Mouse (Mus musculus) heart, embryonic 15.5 days (tissue): ENCODE data around the gene Sae1. TPM values are rescaled to one million over a fixed set of nuclear protein-coding genes. Genes with fewer than 3 reads are reported as not detected.

Experiments used
- ATAC-seq: fragments of 200-750 bp; cut with Nextera tagmentation; replicated peaks from 2 replicates; pipeline ENCODE4 v1.8.0; 2017; ENCODE audit warnings: low read depth, moderate TSS enrichment; ENCODE audit not compliant: insufficient number of reproducible peaks, insufficient read depth, low FRiP score
- H3K27ac ChIP-seq: fragments of 300-500 bp; sonication (generic); 2 replicates; pipeline ENCODE4 v1.5.1; 2015; ENCODE audit warnings: mild to moderate bottlenecking, inconsistent platforms
- H3K27me3 ChIP-seq: fragments of 300-500 bp; sonication (generic); 2 replicates; pipeline ENCODE4 v1.6.1; 2015; ENCODE audit warnings: inconsistent platforms
- H3K36me3 ChIP-seq: fragments of 300-500 bp; sonication (generic); 2 replicates; pipeline ENCODE4 v1.6.1; 2015; ENCODE audit warnings: mild to moderate bottlenecking, inconsistent platforms
- H3K4me1 ChIP-seq: fragments of 300-500 bp; sonication (generic); replicated peaks from 2 replicates; pipeline ENCODE4 v1.6.1; 2015; ENCODE audit warnings: inconsistent platforms
- H3K4me2 ChIP-seq: fragments of 300-500 bp; sonication (generic); 2 replicates; pipeline ENCODE4 v1.6.1; 2015; ENCODE audit warnings: inconsistent platforms, mild to moderate bottlenecking, moderate library complexity
- H3K4me3 ChIP-seq: fragments of 300-500 bp; sonication (generic); 2 replicates; pipeline ENCODE4 v1.5.1; 2015; ENCODE audit warnings: mild to moderate bottlenecking, inconsistent platforms
- H3K9ac ChIP-seq: fragments of 300-500 bp; sonication (generic); 2 replicates; pipeline ENCODE4 v1.6.1; 2015; ENCODE audit warnings: mild to moderate bottlenecking, inconsistent platforms
- H3K9me3 ChIP-seq: fragments of 300-500 bp; sonication (generic); replicated peaks from 2 replicates; pipeline ENCODE4 v1.6.1; 2016; ENCODE audit warnings: inconsistent platforms
- WGBS: fragments of 180-500 bp; shearing (Covaris S2); methylation state at CpG from one replicate; pipeline ENCODE4 v1.1.7; 2015; ENCODE audit warnings: mixed read lengths; 5-methylcytosine and 5-hydroxymethylcytosine counted together
- polyA plus RNA-seq: library from polyadenylated mRNA; unstranded; fragments of >200 nt; fragmentation: Nextera tagmentation; extraction: Ambion mirVana; gene quantifications from 2 replicates; pipeline ENCODE4 v1.2.1, GENCODE M21; 2015

Gene Sae1
- polyA plus RNA-seq, 1 experiment from 2014 or later = 187 TPM

DNA sequence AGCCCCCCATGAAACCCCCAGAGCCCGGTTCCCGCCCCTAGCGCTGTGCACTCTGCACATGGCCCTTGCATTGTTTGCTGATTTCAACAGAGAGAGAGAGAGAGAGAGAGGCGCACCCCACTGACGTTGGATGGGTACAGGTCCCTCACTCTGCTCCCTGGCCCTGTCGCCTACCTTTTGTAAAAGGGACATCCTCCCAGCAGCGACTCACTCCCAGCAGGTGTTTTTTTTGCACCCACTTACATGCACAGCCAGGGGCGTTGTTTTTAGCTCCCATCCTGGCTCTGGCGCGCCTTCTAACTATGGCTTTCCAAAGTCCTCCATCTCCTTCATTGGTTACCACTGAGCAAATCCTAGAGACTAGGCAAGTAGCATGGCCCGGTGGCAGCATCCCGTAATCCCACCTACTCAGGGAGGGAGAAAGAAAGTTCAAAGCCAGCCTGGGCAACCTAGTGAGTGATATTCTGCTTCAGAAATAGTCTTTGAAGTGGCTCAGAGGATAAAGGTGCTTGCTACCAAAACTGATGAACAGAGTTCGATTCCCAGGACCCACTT is 73.3 kb downstream of the Sae1 start:
- Histone ChIP-seq H3K4me3 (peak overlapping the region; percentile 95), H3K4me1 (peaks cover 52% of the 10 kb centered on the region), H3K27ac (peak overlapping the region; percentile 99), H3K27me3 (no peaks in the 10 kb centered on the region), H3K9ac (peak overlapping the region; percentile 97), H3K36me3 (peaks cover 10% of the 10 kb centered on the region; the same call in 1 of the 2 replicates), H3K4me2 (peak overlapping the region; percentile 87), H3K9me3 (no peaks in the 10 kb centered on the region)
- WGBS = 11% methylated on average over 13 of the region's 13 CpGs
- ATAC-seq = 0 out of 2 replicates have a peak, but pooled peaks have one; percentile 0

DNA sequence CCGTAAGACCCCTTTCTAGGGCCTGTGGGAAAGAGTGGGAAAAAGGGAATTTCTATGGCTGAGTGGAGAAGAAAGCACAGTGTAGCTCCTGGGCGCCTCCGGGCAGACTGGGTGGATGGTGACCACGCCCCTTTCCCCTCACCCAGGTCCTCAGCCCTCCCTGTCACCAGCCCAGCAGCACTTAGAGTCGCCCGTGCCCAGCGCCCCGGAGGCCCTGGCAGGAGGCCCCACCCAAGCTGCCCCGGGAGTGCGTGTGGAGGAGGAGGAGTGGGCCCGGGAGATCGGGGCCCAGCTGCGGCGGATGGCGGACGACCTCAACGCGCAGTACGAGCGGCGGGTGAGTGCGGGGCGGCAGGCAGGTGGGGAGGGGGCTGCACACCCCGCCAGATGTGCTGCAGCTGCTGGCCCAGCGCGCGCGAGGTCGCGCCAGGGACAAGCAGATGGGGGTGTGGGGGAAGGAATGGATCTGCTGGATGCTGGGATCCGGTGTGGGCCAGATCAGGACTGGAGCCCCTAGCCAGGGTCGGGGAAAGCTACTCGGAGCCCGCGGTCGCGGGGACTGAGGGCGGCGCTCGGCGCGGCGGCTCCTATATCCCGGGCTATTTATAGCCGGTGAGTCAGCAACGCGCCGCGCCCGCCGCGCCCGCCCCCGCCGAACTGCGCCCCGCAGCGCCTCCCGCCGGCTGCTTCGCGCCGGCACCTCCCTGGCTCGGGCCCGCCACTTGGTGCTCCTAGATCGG is 74.0 kb downstream of the Sae1 start:
- WGBS = under 1% methylated on average over 57 of the region's 66 CpGs
- Histone ChIP-seq H3K4me2 (peak overlapping the region; percentile 87), H3K4me1 (peaks cover 58% of the 10 kb centered on the region), H3K4me3 (peak overlapping the region; percentile 95), H3K9ac (peak overlapping the region; percentile 97), H3K9me3 (no peaks in the 10 kb centered on the region), H3K27ac (peak overlapping the region; percentile 99), H3K36me3 (peaks cover 10% of the 10 kb centered on the region; the same call in 1 of the 2 replicates), H3K27me3 (no peaks in the 10 kb centered on the region)
- ATAC-seq = peak; percentile 64

DNA sequence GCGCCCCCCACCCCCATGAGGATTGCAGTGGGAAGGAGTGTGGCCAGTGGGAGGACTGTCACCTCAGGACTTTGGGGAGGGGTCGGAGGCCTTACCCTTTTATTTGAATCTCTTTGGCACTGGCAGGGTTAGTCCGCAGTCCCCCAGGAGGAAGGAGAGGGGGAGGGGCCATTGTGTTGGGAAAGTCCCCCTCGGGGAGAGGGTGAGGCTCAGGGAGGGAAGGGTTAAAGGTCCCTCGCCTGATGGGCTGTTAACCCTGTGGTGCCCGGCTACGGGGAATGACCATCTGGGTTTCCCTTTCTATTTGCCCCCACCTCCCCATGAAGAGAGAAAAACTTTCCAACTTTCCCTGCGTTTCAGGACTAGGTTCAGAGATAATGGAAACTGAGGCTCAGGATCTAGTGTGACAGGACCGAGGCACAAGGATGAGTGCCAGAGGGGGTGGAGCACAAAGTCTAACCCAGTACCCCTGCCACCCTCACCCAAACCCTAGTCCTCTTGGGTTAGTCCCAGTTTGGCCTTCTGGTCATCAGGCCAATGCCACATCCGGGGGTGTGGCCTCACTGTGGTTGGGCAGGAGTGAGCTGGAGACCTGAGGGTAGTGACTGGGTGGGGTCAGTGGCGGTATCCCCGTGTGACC is 74.8 kb downstream of the Sae1 start:
- Histone ChIP-seq H3K9ac (peak overlapping the region; percentile 97), H3K36me3 (peaks cover 10% of the 10 kb centered on the region; the same call in 1 of the 2 replicates), H3K27ac (peak overlapping the region; percentile 99), H3K4me2 (peak overlapping the region; percentile 87), H3K27me3 (no peaks in the 10 kb centered on the region), H3K4me3 (peak overlapping the region; percentile 95), H3K4me1 (peaks cover 63% of the 10 kb centered on the region), H3K9me3 (no peaks in the 10 kb centered on the region)
- peak; percentile 11; the same call in 1 of the 2 replicates for ATAC-seq
- WGBS = under 1% methylated on average over 12 of the region's 12 CpGs

DNA sequence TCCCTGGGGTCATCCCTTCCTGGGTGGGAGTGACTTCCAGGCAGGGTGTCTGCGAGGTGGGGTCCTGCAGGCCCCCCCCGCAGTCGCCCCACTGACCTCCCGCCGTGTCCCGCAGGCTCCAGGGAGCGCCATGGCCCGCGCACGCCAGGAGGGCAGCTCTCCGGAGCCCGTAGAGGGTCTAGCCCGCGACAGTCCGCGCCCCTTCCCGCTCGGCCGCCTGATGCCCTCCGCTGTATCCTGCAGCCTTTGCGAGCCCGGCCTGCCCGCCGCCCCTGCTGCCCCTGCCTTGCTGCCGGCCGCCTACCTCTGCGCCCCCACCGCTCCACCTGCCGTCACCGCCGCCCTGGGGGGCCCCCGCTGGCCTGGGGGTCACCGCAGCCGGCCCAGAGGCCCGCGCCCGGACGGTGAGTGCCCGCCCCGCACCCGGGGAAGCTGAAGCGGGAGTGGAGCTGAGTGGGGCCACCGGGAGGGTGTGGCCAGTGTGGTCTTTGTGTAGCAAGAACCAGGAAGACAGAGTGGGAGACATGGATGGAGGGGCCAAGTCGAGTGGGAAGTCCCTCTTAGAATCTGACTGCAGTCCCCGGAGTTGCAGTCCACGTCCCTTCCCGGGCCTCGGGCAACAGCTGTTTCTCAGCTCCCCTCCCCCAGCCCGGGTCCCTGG is 75.5 kb downstream of the Sae1 start:
- Histone ChIP-seq H3K36me3 (peaks cover 7% of the 10 kb centered on the region; the same call in 1 of the 2 replicates), H3K27ac (peak overlapping the region; percentile 99), H3K4me2 (peak overlapping the region; percentile 87), H3K9me3 (no peaks in the 10 kb centered on the region), H3K4me1 (peaks cover 63% of the 10 kb centered on the region), H3K27me3 (no peaks in the 10 kb centered on the region), H3K4me3 (peak overlapping the region; percentile 95), H3K9ac (peak overlapping the region; percentile 97)
- WGBS = 1% methylated on average over 49 of the region's 49 CpGs
- ATAC-seq = peak; percentile 11; the same call in 1 of the 2 replicates

DNA sequence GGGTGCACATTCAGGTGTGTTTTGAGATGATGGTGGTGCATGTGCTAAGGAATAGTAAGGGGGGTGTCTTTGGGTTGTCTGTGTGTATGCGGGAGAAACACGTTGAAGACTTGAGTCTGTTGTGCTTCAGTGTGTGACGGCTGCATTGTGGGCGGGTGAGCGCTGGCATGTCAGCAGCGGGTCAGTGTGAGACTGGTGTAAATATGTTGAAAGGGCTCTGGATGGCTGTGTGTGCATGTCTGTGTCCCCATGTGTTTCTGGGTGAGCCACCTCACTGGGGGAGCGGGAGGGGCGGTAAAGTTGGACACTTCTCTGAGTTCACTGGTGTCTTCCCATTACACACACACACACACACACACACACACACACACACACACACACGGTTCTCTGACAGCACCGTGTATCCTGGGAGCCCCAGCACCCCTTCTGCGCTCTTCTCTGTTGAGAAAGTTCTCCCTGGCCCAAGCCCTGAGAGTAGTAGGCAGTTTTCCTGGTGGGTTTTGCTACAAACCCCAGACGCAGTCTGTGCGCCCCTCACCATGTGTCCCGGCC is 76.1 kb downstream of the Sae1 start:
- Histone ChIP-seq H3K4me3 (peak overlapping the region; percentile 95), H3K9ac (peak overlapping the region; percentile 97), H3K27ac (peak overlapping the region; percentile 99), H3K4me2 (peak overlapping the region; percentile 87), H3K36me3 (0 out of 2 replicates have a peak, but pooled peaks cover 2% of the 10 kb centered on the region), H3K4me1 (peaks cover 63% of the 10 kb centered on the region), H3K27me3 (no peaks in the 10 kb centered on the region), H3K9me3 (no peaks in the 10 kb centered on the region)
- 2% methylated on average over 14 of the region's 14 CpGs for WGBS
- no peak for ATAC-seq

DNA sequence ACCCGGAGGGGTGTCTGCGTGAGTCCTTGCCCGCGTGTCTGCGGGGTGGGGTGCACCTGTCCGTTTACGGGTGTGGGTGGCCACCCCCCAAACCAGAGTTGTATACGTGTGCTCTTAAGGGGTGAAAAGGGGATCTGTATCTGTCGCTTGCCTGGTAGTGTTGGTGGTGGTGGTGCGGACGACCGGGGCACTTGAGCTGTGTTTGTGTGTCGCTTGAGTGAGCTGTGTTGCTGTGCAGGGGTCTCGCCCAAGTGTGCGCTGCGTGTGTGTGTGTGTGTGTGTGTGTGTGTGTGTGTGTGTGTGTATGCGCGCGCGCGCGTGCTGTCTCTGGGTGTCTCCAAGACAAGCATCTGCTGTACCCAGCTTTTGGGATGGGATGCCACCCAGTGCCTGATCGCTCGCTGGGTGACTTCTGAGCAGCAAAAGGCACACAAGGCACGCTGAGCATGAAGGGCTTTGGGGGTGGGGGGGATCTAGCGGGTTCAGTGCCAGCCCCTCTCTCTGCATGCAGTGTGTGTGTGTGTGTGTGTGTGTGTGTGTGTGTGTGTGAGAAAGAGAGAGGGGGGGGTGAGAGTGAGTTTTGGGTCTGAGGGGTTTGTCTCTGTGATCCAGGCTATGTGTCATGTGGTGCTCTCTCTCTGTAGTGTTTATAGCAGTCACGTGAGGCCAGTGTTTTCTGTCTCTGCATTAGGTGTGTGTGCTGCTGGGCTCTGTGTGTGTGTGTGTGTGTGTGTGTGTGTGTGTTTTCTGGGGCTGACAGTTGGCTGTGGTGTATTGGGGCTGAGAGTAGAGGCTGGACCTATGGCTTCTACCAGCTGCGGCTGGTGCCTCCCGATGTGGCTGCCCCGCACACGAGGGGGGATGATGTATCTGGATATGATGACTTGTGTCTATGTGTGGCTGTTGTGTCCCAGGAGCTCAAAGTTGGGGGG is 76.8 kb downstream of the Sae1 start:
- H3K4me1 ChIP-seq = peaks cover 63% of the 10 kb centered on the region
- peak overlapping the region; percentile 97 for H3K9ac ChIP-seq
- peak overlapping the region; percentile 99 for H3K27ac ChIP-seq
- peak overlapping the region; percentile 87 for H3K4me2 ChIP-seq
- no peaks in the 10 kb centered on the region for H3K27me3 ChIP-seq
- ATAC-seq = no peak
- no peaks in the 10 kb centered on the region for H3K36me3 ChIP-seq
- H3K4me3 ChIP-seq = peak overlapping the region; percentile 95
- H3K9me3 ChIP-seq = no peaks in the 10 kb centered on the region
- under 1% methylated on average over 30 of the region's 31 CpGs for WGBS

DNA sequence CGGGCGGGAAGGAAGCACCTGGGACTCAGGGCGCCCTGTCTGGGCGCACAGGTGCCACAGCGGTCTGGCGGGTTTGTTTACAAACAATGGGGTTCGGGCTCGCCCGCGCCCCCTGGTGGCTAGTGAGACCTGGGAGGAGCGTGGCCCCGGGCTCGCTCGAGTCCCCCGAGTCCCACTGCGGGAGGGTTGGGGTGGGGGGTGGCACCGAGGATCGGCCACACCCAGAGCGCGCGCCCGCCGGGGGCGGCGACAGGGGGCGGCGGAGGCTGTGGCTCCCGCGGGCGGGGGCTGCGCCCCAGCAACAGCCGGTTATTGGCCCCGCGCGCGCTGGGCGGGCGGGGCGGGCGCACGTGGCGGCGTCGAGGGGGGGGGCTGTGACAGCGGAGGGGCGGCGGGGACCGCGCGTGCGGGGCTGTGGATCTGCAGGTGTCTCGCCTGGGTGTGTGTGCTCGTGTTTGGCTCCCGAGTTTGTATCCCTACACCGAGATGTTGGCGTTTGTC is 77.5 kb downstream of the Sae1 start:
- Histone ChIP-seq H3K27ac (peak overlapping the region; percentile 99), H3K9ac (peak overlapping the region; percentile 55), H3K27me3 (no peaks in the 10 kb centered on the region), H3K4me1 (peaks cover 61% of the 10 kb centered on the region), H3K9me3 (no peaks in the 10 kb centered on the region), H3K4me3 (peak overlapping the region; percentile 95), H3K4me2 (peak overlapping the region; percentile 87), H3K36me3 (no peaks in the 10 kb centered on the region)
- ATAC-seq = peak; percentile 20
- under 1% methylated on average over 51 of the region's 56 CpGs for WGBS

DNA sequence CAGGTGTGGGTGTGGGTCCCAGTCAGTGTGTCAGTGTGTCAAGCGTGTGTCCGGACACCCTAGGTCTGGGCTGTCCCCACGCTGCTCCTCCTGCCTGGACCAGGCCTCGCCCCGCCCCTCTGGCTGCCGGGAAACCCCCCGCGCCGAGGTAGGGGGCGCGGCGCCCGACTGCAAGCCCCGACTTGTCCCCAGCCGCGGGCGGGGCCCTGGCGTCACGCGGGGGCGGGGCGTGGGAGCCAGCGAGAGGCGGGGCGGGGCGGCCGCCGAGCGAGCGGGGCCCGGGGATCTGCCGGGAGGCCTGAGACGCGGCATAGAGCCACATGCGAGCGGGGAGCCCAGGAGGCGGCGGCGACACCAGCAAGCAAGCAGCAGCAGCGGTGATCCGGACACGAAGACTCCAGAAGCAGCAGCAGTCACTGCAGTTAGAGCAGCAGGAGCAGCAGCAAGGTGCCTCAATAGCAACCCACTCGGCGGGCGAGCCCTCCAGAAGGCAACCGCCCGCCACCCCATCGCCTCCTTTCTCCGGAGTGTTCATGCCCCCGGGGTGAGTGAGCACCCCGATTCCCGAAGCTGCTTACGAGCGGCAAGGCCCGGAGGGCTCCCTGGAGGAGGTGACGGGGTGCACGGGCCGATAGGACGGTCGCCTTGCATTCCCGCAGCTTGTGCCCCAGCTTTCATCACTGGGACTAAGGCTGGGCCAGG is 78.1 kb downstream of the Sae1 start:
- ATAC-seq = peak; percentile 28
- peak overlapping the region; percentile 95 for H3K4me3 ChIP-seq
- no peaks in the 10 kb centered on the region for H3K36me3 ChIP-seq
- no peaks in the 10 kb centered on the region for H3K9me3 ChIP-seq
- peak overlapping the region; percentile 99 for H3K27ac ChIP-seq
- peak overlapping the region; percentile 87 for H3K4me2 ChIP-seq
- no peaks in the 10 kb centered on the region for H3K27me3 ChIP-seq
- H3K9ac ChIP-seq = peak overlapping the region; percentile 55
- H3K4me1 ChIP-seq = peaks cover 60% of the 10 kb centered on the region
- WGBS = 1% methylated on average over 59 of the region's 61 CpGs

DNA sequence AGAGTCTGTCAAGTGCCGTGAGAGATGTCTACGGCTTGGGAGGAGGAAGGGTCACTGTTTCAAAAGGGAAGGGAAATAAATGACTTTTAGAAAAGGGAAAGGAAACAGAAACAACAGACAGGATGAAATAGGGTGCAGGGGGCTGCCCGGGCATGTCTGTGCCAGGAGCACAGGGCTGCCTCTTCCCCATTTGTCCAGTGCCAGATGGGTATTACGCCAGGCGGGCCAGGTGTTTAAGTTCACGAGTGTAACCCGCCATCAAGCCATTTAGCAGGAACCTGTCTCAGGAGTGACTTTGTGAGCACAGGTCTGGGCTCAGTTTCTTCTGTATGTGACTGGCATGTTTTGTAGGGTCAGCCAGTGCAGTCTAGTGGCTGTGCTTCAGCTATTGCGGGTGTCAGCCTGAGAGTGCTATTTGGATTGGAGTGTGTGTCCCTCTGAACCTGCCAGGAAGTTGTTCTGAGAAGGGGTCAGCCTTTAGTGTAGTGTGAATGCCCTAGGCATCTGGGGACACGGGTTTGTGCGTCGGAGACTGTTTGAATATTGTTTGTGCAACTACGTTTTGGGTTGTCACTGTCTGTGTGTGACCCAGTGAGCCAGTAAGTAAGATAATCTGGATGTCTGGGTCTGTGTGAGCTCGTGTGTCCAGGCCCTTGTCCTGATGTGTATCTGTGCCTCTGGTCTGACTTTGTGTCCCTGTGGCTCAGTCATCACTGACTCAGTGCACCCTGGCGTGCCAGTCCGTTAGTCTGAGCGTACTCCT is 78.9 kb downstream of the Sae1 start:
- H3K9ac ChIP-seq = peak overlapping the region; percentile 55
- peak overlapping the region; percentile 87 for H3K4me2 ChIP-seq
- H3K36me3 ChIP-seq = no peaks in the 10 kb centered on the region
- no peaks in the 10 kb centered on the region for H3K9me3 ChIP-seq
- H3K27me3 ChIP-seq = no peaks in the 10 kb centered on the region
- H3K4me3 ChIP-seq = peak overlapping the region; percentile 95
- WGBS = 39% methylated on average over 16 of the region's 16 CpGs
- H3K27ac ChIP-seq = peak overlapping the region; percentile 99
- peaks cover 55% of the 10 kb centered on the region for H3K4me1 ChIP-seq
- ATAC-seq = no peak
